Mouse (Mus musculus) spleen, adult 2 months (tissue): ENCODE measurements around the gene Chid1.

Experiments
- CTCF ChIP-seq: fragments of 200-500 bp; IDR thresholded peaks from 2 replicates; pipeline ENCODE4 v1.5.1; 2011; ENCODE audit warnings: mild to moderate bottlenecking, inconsistent platforms; ENCODE audit not compliant: insufficient read depth, insufficient read length, insufficient replicate concordance; ENCODE audit errors: extremely low read depth
- POLR2A ChIP-seq: fragments of 200-500 bp; IDR thresholded peaks from 2 replicates; pipeline ENCODE4 v1.6.1; 2011; ENCODE audit warnings: low read depth, low read length, inconsistent platforms

DNA sequence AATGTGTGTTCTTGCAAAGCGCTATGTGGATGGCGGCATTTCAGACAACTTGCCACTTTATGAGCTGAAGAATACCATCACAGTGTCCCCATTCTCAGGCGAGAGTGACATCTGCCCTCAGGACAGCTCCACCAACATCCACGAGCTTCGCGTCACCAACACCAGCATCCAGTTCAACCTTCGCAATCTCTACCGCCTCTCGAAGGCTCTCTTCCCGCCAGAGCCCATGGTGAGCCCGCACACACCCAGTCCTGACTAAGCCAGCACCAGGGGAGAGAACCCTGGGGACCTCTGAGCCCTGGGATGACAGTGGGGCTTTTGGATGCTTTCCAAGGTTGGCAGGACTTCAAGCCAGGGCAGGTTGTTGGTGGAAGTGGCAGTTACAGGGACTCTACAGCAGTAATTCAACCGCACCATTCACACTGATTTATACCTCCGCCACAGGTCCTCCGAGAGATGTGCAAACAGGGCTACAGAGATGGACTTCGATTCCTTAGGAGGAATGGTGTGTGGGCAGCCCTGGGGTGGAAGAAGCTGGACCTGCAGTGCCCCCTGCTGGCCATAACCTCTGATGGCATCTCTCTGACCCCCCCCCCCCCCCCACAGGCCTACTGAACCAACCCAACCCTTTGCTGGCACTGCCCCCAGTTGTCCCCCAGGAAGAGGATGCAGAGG is 81.5 kb downstream of the Chid1 start:
- TF ChIP-seq POLR2A, result no peak
- TF ChIP-seq CTCF, result peak; percentile 69
